Mouse (Mus musculus): ENCODE results near the gene Rnaset2b.
"Not testable (repeated sequence)": the region's sequence is repeated elsewhere in the genome, so short reads cannot be mapped to it uniquely, and the experiment has no call there.

- TF ChIP-seq CTCF, EP300 (IDR thresholded peaks at IDR 0.05; ENCODE audit: low read depth): not testable (repeated sequence)
Measured at GRCm38 (mm10) chr17:7008885-7009284, 38.5 kb downstream of the Rnaset2b start.
